Mouse (Mus musculus): ENCODE results near the gene Abcf2. TPM values are rescaled to one million over a fixed set of nuclear protein-coding genes. Genes with fewer than 3 reads are reported as not detected.
"Not testable (repeated sequence)": the region's sequence is repeated elsewhere in the genome, so short reads cannot be mapped to it uniquely, and the experiment has no call there.

Abcf2 gene
- total RNA-seq, 2 experiments from 2014 or later = 108 to 112 TPM

- DNase-seq (ENCODE audit: low spot score) = no peak
These were observed 9.9 kb upstream of the Abcf2 start for GRCm38 (mm10) chr5:24587200-24587577.

- peak; percentile 81 for DNase-seq (ENCODE audit: low spot score)
These were observed 9.4 kb upstream of the Abcf2 start, which contains the start of gene Chpf2 for GRCm38 (mm10) chr5:24586547-24587199. Chpf2 (plus strand) TSS chr5:24586741.

GRCm38 (mm10) chr5:24586106-24586505, 8.8 kb upstream of the Abcf2 start:
- DNase-seq (ENCODE audit: low spot score) = no peak

GRCm38 (mm10) chr5:24578109-24578963, 1.1 kb upstream of the Abcf2 start:
- no peak for DNase-seq (ENCODE audit: low spot score)

GRCm38 (mm10) chr5:24576801-24577182, 475 bp downstream of the Abcf2 start:
- peak; percentile 47 for DNase-seq (ENCODE audit: low spot score)

GRCm38 (mm10) chr5:24575948-24576347, 1.3 kb downstream of the Abcf2 start:
- DNase-seq (ENCODE audit: low spot score) = no peak

GRCm38 (mm10) chr5:24556709-24557108, 20.6 kb downstream of the Abcf2 start, which contains the start of gene 4931409K22Rik:
4931409K22Rik (minus strand) TSS chr5:24556809.
- DNase-seq (ENCODE audit: low spot score) = no peak

GRCm38 (mm10) chr5:24555335-24555734, 21.9 kb downstream of the Abcf2 start:
- not testable (repeated sequence) for DNase-seq (ENCODE audit: low spot score)

- no peak for DNase-seq (ENCODE audit: low spot score)
These were observed 23.5 kb downstream of the Abcf2 start for GRCm38 (mm10) chr5:24553621-24554244.

GRCm38 (mm10) chr5:24551317-24551688, 26.0 kb downstream of the Abcf2 start:
- no peak for DNase-seq (ENCODE audit: low spot score)

GRCm38 (mm10) chr5:24550598-24551316, 26.5 kb downstream of the Abcf2 start:
- DNase-seq (ENCODE audit: low spot score) = no peak

- no peak for DNase-seq (ENCODE audit: low spot score)
These were observed 34.6 kb downstream of the Abcf2 start for GRCm38 (mm10) chr5:24542643-24543042.

GRCm38 (mm10) chr5:24541144-24541569, 36.1 kb downstream of the Abcf2 start:
- DNase-seq (ENCODE audit: low spot score) = no peak

- DNase-seq (ENCODE audit: low spot score) = peak; percentile 85
These were observed 36.7 kb downstream of the Abcf2 start, which contains the start of gene Asb10 for GRCm38 (mm10) chr5:24540387-24541143. Asb10 (minus strand) TSS chr5:24540978.

GRCm38 (mm10) chr5:24539571-24540296, 37.5 kb downstream of the Abcf2 start:
- DNase-seq (ENCODE audit: low spot score) = no peak

- DNase-seq (ENCODE audit: low spot score) = peak; percentile 56
These were observed 39.6 kb downstream of the Abcf2 start for GRCm38 (mm10) chr5:24537618-24538017.

- DNase-seq (ENCODE audit: low spot score) = no peak
These were observed 40.8 kb downstream of the Abcf2 start for GRCm38 (mm10) chr5:24536511-24536910.

GRCm38 (mm10) chr5:24535731-24536130, 41.5 kb downstream of the Abcf2 start:
- DNase-seq (ENCODE audit: low spot score) = peak; percentile 61

- DNase-seq (ENCODE audit: low spot score) = no peak
These were observed 43.0 kb downstream of the Abcf2 start for GRCm38 (mm10) chr5:24534292-24534691.

GRCm38 (mm10) chr5:24533391-24533790, 43.9 kb downstream of the Abcf2 start:
- DNase-seq (ENCODE audit: low spot score) = no peak

Data from gastrocnemius, adult 18-20 months (tissue).